Mouse (Mus musculus) left cerebral cortex, postnatal 25 days (tissue): ENCODE measurements around the gene Cerk. TPM values are rescaled to one million over a fixed set of nuclear protein-coding genes. Genes with fewer than 3 reads are reported as not detected.
A peak's percentile ranks its signal among the peaks of the same experiment; 100 is the strongest.
"Not testable (repeated sequence)": the region's sequence is repeated elsewhere in the genome, so short reads cannot be mapped to it uniquely, and the experiment has no call there.

Experiments
- DNase-seq, 2 experiments: peaks; one replicate each; pipeline ENCODE4 v3.0.0; 2022; ENCODE audit warnings: low spot score in 2 of 2, mixed read lengths in 1 of 2
- intact Hi-C: fragments of 180-260 bp; cut with DNase I; formaldehyde crosslinking; loops from one replicate; pipeline ENCODE4 v1.15.1; 2025
- total RNA-seq, 2 experiments: library from RNA; stranded (reverse); gene quantifications; 2 replicates each; pipeline ENCODE4 v1.2.3; 2021

Gene Cerk
- total RNA-seq, 2 experiments from 2014 or later = 53.6 to 55.1 TPM

- intact Hi-C loops = no loop called here
- DNase-seq = peak in 1 of 2 experiments; percentile 46
Measured at GRCm38 (mm10) chr15:86168505-86168867, 17.5 kb downstream of the Cerk start.

- intact Hi-C loops = no loop called here
- DNase-seq = no peak
Measured at GRCm38 (mm10) chr15:86167787-86168504, 18.0 kb downstream of the Cerk start.

- intact Hi-C loops = no loop called here
- DNase-seq = no peak
Measured at GRCm38 (mm10) chr15:86167032-86167655, 18.8 kb downstream of the Cerk start.

- intact Hi-C loops = no loop called here
- no peak for DNase-seq
Measured at GRCm38 (mm10) chr15:86165811-86166590, 19.9 kb downstream of the Cerk start.

GRCm38 (mm10) chr15:86164718-86165345 is 21.1 kb downstream of the Cerk start:
- intact Hi-C loops = no loop called here
- no peak for DNase-seq

- intact Hi-C loops, DNase-seq: not testable (repeated sequence)
Measured at GRCm38 (mm10) chr15:86161800-86162199, 24.1 kb downstream of the Cerk start.

- intact Hi-C loops = no loop called here
- no peak for DNase-seq
Measured at GRCm38 (mm10) chr15:86160906-86161305, 25.0 kb downstream of the Cerk start.

- DNase-seq = no peak
- intact Hi-C loops = no loop called here
Measured at GRCm38 (mm10) chr15:86159719-86160118, 26.2 kb downstream of the Cerk start.

- intact Hi-C loops = no loop called here
- DNase-seq = no peak
Measured at GRCm38 (mm10) chr15:86159093-86159492, 26.8 kb downstream of the Cerk start.

- no peak for DNase-seq
- intact Hi-C loops = no loop called here
Measured at GRCm38 (mm10) chr15:86156492-86156891, 29.4 kb downstream of the Cerk start.

GRCm38 (mm10) chr15:86153481-86153960 is 32.4 kb downstream of the Cerk start:
- no peak for DNase-seq
- intact Hi-C loops = no loop called here

- intact Hi-C loops = no loop called here
- DNase-seq = no peak
Measured at GRCm38 (mm10) chr15:86150593-86150992, 35.3 kb downstream of the Cerk start.

GRCm38 (mm10) chr15:86146922-86147321 is 39.0 kb downstream of the Cerk start:
- DNase-seq = no peak
- intact Hi-C loops = no loop called here

GRCm38 (mm10) chr15:86145046-86145445 is 40.9 kb downstream of the Cerk start:
- intact Hi-C loops = no loop called here
- DNase-seq = no peak

- intact Hi-C loops = no loop called here
Measured at GRCm38 (mm10) chr15:86144577-86144976, 41.4 kb downstream of the Cerk start.

GRCm38 (mm10) chr15:86140323-86140722 is 45.6 kb downstream of the Cerk start:
- peak; percentile 49 to 65 for DNase-seq

More at GRCm38 (mm10) chr15:86144577-86144976, 41.4 kb downstream of the Cerk start:
- DNase-seq = no peak

GRCm38 (mm10) chr15:86137638-86138037 is 48.3 kb downstream of the Cerk start:
- no peak for DNase-seq
- intact Hi-C loops = loop anchor here (5.0 kb wide), 1 partner anchor 240 kb away; no protein-coding TSS in a partner anchor

More at GRCm38 (mm10) chr15:86140323-86140722, 45.6 kb downstream of the Cerk start:
- intact Hi-C loops = no loop called here

GRCm38 (mm10) chr15:86134941-86135783 is 50.8 kb downstream of the Cerk start:
- intact Hi-C loops = loop anchor here (1.0 to 5.0 kb wide), 2 partner anchors 81 to 238 kb away; no protein-coding TSS in a partner anchor
- peak; percentile 83 to 90 for DNase-seq

- intact Hi-C loops = no loop called here
- no peak for DNase-seq
Measured at GRCm38 (mm10) chr15:86130657-86131056, 55.3 kb downstream of the Cerk start.
